Mouse (Mus musculus) olfactory bulb, adult 2 months (tissue): ENCODE results near the gene Fbxo22.

ENCODE experiments used
- CTCF ChIP-seq: fragments of 200-500 bp; IDR thresholded peaks from 2 replicates; pipeline ENCODE4 v1.5.1; 2012; ENCODE audit warnings: low read depth, mild to moderate bottlenecking, low read length, moderate library complexity; ENCODE audit not compliant: insufficient read depth
- POLR2A ChIP-seq: fragments of 200-500 bp; IDR thresholded peaks from 2 replicates; pipeline ENCODE4 v1.6.1; 2012; ENCODE audit warnings: mild to moderate bottlenecking, low read depth, low read length, moderate library complexity; ENCODE audit not compliant: insufficient read depth

GRCm38 (mm10) chr9:55174235-55174634, 34.5 kb upstream of the Fbxo22 start:
- TF ChIP-seq POLR2A, result no peak
- no peak for TF ChIP-seq CTCF
